Mouse (Mus musculus) CH12.LX (cell line): ENCODE measurements around the gene Atp6v0b. TPM values are rescaled to one million over a fixed set of nuclear protein-coding genes. Genes with fewer than 3 reads are reported as not detected.

Source experiments
- DNase-seq: peaks from one replicate; pipeline ENCODE4 v3.0.0-alpha.2; 2013; ENCODE audit errors: extremely low read depth
- H3K27ac ChIP-seq: 2 replicates; pipeline ENCODE4 v1.5.1; 2012; ENCODE audit warnings: low read depth, mild to moderate bottlenecking, control low read depth, moderate library complexity; ENCODE audit not compliant: insufficient read depth
- H3K27me3 ChIP-seq: replicated peaks from 2 replicates; pipeline ENCODE3; 2012; ENCODE audit warnings: inconsistent platforms
- H3K36me3 ChIP-seq, 2 experiments: replicated peaks in 1 of 2; 2 replicates each; pipeline versions ENCODE3 to v1.6.1; 2012; ENCODE audit warnings: inconsistent platforms in 1 of 2, low read length in 1 of 2, mild to moderate bottlenecking in 1 of 2, mixed read lengths in 1 of 2, moderate library complexity in 1 of 2; ENCODE audit not compliant: control insufficient read depth in 1 of 2, insufficient read depth in 1 of 2
- H3K4me1 ChIP-seq, 2 experiments: 2 replicates each; pipeline ENCODE4 v1.6.1; 2012; ENCODE audit warnings: inconsistent platforms in 1 of 2, moderate library complexity in 1 of 2; ENCODE audit not compliant: insufficient read depth in 2 of 2, control insufficient read depth in 1 of 2
- H3K4me2 ChIP-seq: 2 replicates; pipeline ENCODE4 v1.6.1; 2012; ENCODE audit warnings: low read depth, mild to moderate bottlenecking, control low read depth; ENCODE audit not compliant: poor library complexity, insufficient read depth, severe bottlenecking
- H3K4me3 ChIP-seq, 3 experiments: fragments of 150-350 bp in 1 of 3; sonication (generic) in 1 of 3; replicated peaks in 1 of 3; 2 replicates each; pipeline versions ENCODE3 to v1.5.1; 2011 to 2012; ENCODE audit warnings: low read depth in 2 of 3, low read length in 2 of 3, mild to moderate bottlenecking in 2 of 3, moderate library complexity in 2 of 3, control low read depth in 1 of 3, improper control_type of control experiment in 1 of 3, inconsistent platforms in 1 of 3, mixed read lengths in 1 of 3; ENCODE audit not compliant: poor library complexity in 1 of 3
- H3K79me2 ChIP-seq: replicated peaks from 2 replicates; pipeline ENCODE4 v1.6.1; 2012; ENCODE audit warnings: mild to moderate bottlenecking, moderate library complexity; ENCODE audit not compliant: control insufficient read depth, poor library complexity, insufficient read depth, severe bottlenecking; ENCODE audit errors: extremely low read depth
- H3K9ac ChIP-seq: 2 replicates; pipeline ENCODE4 v1.6.1; 2012; ENCODE audit warnings: low read depth, mild to moderate bottlenecking, control low read depth, moderate library complexity; ENCODE audit not compliant: insufficient read depth
- H3K9me3 ChIP-seq: replicated peaks from 2 replicates; pipeline ENCODE3; 2012; ENCODE audit warnings: low read length, inconsistent platforms, mixed read lengths
- E2F4 ChIP-seq: IDR thresholded peaks from 2 replicates; pipeline ENCODE4 v1.6.1; 2011; ENCODE audit warnings: low read depth, low read length, improper control_type of control experiment; ENCODE audit not compliant: insufficient replicate concordance
- HCFC1 ChIP-seq: IDR thresholded peaks from 2 replicates; pipeline ENCODE4 v1.6.1; 2012; ENCODE audit warnings: low read depth, mild to moderate bottlenecking, inconsistent platforms, low read length, improper control_type of control experiment
- IRF4 ChIP-seq: IDR thresholded peaks from 2 replicates; pipeline ENCODE4 v1.6.1; 2014; ENCODE audit warnings: low read depth, mild to moderate bottlenecking, inconsistent platforms, low read length, improper control_type of control experiment
- MAFK ChIP-seq: IDR thresholded peaks from 2 replicates; pipeline ENCODE4 v1.6.1; 2011; ENCODE audit warnings: low read length, improper control_type of control experiment; ENCODE audit not compliant: insufficient replicate concordance
- MAZ ChIP-seq: IDR thresholded peaks from 2 replicates; pipeline ENCODE4 v1.6.1; 2012; ENCODE audit warnings: low read depth, mild to moderate bottlenecking, inconsistent platforms, low read length, improper control_type of control experiment, moderate library complexity
- MEF2A ChIP-seq: IDR thresholded peaks from 2 replicates; pipeline ENCODE4 v1.6.1; 2014; ENCODE audit warnings: low read depth, mild to moderate bottlenecking, inconsistent platforms, low read length, improper control_type of control experiment, borderline replicate concordance
- MYC ChIP-seq: IDR thresholded peaks from 2 replicates; pipeline ENCODE4 v1.6.1; 2011; ENCODE audit warnings: low read depth, mild to moderate bottlenecking, improper control_type of control experiment, low read length
- NELFE ChIP-seq: IDR thresholded peaks from 2 replicates; pipeline ENCODE4 v1.6.1; 2011; ENCODE audit warnings: low read depth, low read length, improper control_type of control experiment
- PAX5 ChIP-seq: IDR thresholded peaks from 2 replicates; pipeline ENCODE4 v1.6.1; 2012; ENCODE audit warnings: low read length, inconsistent platforms, mixed read lengths
- POLR2A ChIP-seq: IDR thresholded peaks from 2 replicates; pipeline ENCODE4 v1.6.1; 2011; ENCODE audit warnings: low read depth, mild to moderate bottlenecking, improper control_type of control experiment, low read length
- POLR2AphosphoS2 ChIP-seq: IDR thresholded peaks from 2 replicates; pipeline ENCODE4 v1.6.1; 2011; ENCODE audit warnings: low read depth, low read length, improper control_type of control experiment
- TBP ChIP-seq: conservative IDR thresholded peaks from 2 replicates; pipeline ENCODE4 v1.6.1; 2011; ENCODE audit warnings: low read depth, low read length, improper control_type of control experiment
- TCF12 ChIP-seq: IDR thresholded peaks from 2 replicates; pipeline ENCODE4 v1.6.1; 2014; ENCODE audit warnings: low read depth, mild to moderate bottlenecking, inconsistent platforms, low read length, improper control_type of control experiment
- UBTF ChIP-seq: IDR thresholded peaks from 2 replicates; pipeline ENCODE4 v1.6.1; 2012; ENCODE audit warnings: low read depth, mild to moderate bottlenecking, inconsistent platforms, low read length, improper control_type of control experiment, moderate library complexity
- USF1 ChIP-seq: IDR thresholded peaks from 2 replicates; pipeline ENCODE4 v1.6.1; 2014; ENCODE audit warnings: low read depth, mild to moderate bottlenecking, inconsistent platforms, low read length, improper control_type of control experiment
- dilution Hi-C: fragments of 300-500 bp; cut with MboI; formaldehyde crosslinking; loops from 2 replicates; pipeline ENCODE4 v1.14.3; 2020; ENCODE audit warnings: low sequenced_read_pairs; ENCODE audit not compliant: extremely low pct_unique_long_range_greater_than_20kb, extremely low pct_ligation_motif_present
- in situ Hi-C: fragments of 300-500 bp; cut with MboI; formaldehyde crosslinking; loops from 3 replicates; pipeline ENCODE4 v1.14.3; 2019; ENCODE audit warnings: low sequenced_read_pairs, low pct_ligation_motif_present, low pct_unique_long_range_greater_than_20kb, mixed read lengths
- polyA plus RNA-seq: library from polyadenylated mRNA; unstranded; fragments of >175 nt; gene quantifications from 2 replicates; pipeline ENCODE4 v1.2.1, GENCODE M21; 2012; ENCODE audit warnings: low read depth; ENCODE audit not compliant: insufficient read length
- total RNA-seq, 2 experiments: library from RNA; depleted of rRNA; stranded (reverse); fragments of 300-350 nt in 1 of 2; fragments of >200 nt in 1 of 2; gene quantifications; 2 replicates each; pipeline ENCODE4 v1.2.3; 2012 to 2014

Gene Atp6v0b
- total and polyA plus RNA-seq, 3 experiments = 176 to 202 (median 186) TPM

GRCm38 (mm10) chr4:117872471-117872886 lies 14.7 kb downstream of the Atp6v0b start, which contains the start of gene Ccdc24:
Ccdc24 (minus strand) TSS chr4:117872557.
- H3K27ac ChIP-seq = no peak within 1 kb of the TSS
- in situ Hi-C loops = no loop called here

GRCm38 (mm10) chr4:117871787-117872186 lies 15.3 kb downstream of the Atp6v0b start:
- Histone ChIP-seq H3K4me3 (no peak overlapping the region), H3K36me3 (peaks cover 18 to 90% of the 10 kb centered on the region in 2 experiments), H3K9ac (no peak overlapping the region), H3K4me2 (no peak overlapping the region), H3K4me1 (0 out of 4 replicates have a peak, but pooled peaks cover 0 to 4% of the 10 kb centered on the region in 2 experiments), H3K9me3 (no peaks in the 10 kb centered on the region)
- DNase-seq = no peak
- in situ Hi-C loops = no loop called here
- TF ChIP-seq IRF4 = no peak
- TF ChIP-seq MYC = no peak
- no peak for TF ChIP-seq MAZ
- TF ChIP-seq, all 38 proteins: peak for 0
- H3K27me3 ChIP-seq = no peaks in the 10 kb centered on the region
- dilution Hi-C loops = no loop called here
- H3K27ac ChIP-seq = no peak overlapping the region
- no peaks in the 10 kb centered on the region for H3K79me2 ChIP-seq

More at GRCm38 (mm10) chr4:117872471-117872886, 14.7 kb downstream of the Atp6v0b start, which contains the start of gene Ccdc24:
- Histone ChIP-seq H3K4me3 (no peak within 1 kb of the TSS), H3K4me2 (peak within 1 kb of the TSS; percentile 44; the same call in 1 of the 2 replicates), H3K4me1 (0 out of 4 replicates have a peak, but pooled peaks cover 0 to 4% of the 10 kb centered on the region in 2 experiments), H3K27me3 (no peaks in the 10 kb centered on the region), H3K9ac (no peak within 1 kb of the TSS)
- DNase-seq = no peak
- dilution Hi-C loops = no loop called here
- TF ChIP-seq POLR2A (no peak), NELFE (no peak), MAFK (no peak), E2F4 (no peak), PAX5 (no peak), USF1 (no peak), POLR2AphosphoS2 (no peak), HCFC1 (no peak), UBTF (no peak), MEF2A (no peak), TCF12 (no peak)
- TF ChIP-seq, all 38 proteins: peak for 0
- no peaks in the 10 kb centered on the region for H3K9me3 ChIP-seq
- peaks cover 15 to 90% of the 10 kb centered on the region in 2 experiments for H3K36me3 ChIP-seq
- H3K79me2 ChIP-seq = no peaks in the 10 kb centered on the region

- H3K27me3 ChIP-seq = no peaks in the 10 kb centered on the region
- peaks cover 26 to 91% of the 10 kb centered on the region in 2 experiments for H3K36me3 ChIP-seq
- no peak overlapping the region for H3K27ac ChIP-seq
- no peaks in the 10 kb centered on the region for H3K79me2 ChIP-seq
- in situ Hi-C loops = no loop called here
- dilution Hi-C loops = no loop called here
- no peak for DNase-seq
- H3K9me3 ChIP-seq = no peaks in the 10 kb centered on the region
- H3K4me3 ChIP-seq = no peak overlapping the region
- H3K4me2 ChIP-seq = no peak overlapping the region
- H3K4me1 ChIP-seq = 0 out of 4 replicates have a peak, but pooled peaks cover 0 to 4% of the 10 kb centered on the region in 2 experiments
- no peak overlapping the region for H3K9ac ChIP-seq
- no peak for TF ChIP-seq TBP
These were observed 16.7 kb downstream of the Atp6v0b start for GRCm38 (mm10) chr4:117870437-117870836.
